Mouse (Mus musculus) liver, embryonic 14.5 days (tissue): Measurements from ENCODE around the gene Ccnd2.

ENCODE experiments used
- CTCF ChIP-seq: IDR thresholded peaks from 2 replicates; pipeline ENCODE4 v1.5.1; 2016; ENCODE audit warnings: antibody characterized with exemption, low read depth, control low read depth
- EP300 ChIP-seq: IDR thresholded peaks from 2 replicates; pipeline ENCODE4 v1.6.1; 2016; ENCODE audit warnings: antibody characterized with exemption, low read depth

DNA sequence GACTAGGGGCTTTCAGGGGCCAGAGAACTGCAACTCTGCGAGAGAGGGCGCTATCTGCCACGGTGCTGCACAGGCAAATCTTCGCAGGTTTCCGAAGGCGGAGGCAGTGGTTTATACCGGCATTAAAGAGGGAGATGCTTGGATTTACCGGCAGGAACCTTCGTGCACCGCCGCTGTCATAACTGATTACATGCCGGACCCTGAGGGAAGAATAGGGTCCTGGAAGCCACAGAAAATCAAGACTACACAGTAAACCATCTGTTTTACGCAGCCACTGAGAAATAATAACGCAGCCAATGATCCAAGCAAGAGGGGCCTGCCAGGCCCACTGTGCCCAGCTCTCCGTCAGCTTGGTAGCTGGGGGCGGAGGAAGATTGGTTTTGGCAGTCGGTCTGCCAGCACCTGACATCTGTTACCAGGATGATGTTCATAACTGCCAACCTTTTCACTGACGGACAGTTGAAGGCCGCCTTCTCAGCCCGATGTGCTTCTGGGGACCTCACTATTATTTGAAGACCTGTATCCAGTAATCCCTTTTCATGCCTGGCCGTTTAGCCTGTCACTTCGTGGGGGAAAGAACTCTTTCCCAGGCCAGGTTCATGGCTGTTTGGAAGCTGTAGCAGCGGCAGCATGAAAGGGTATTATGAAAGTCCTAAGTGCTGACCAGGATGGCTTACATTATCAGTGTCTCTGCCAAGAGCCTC is 37.1 kb downstream of the Ccnd2 start:
- TF ChIP-seq CTCF: no peak
- TF ChIP-seq EP300: no peak
